Mouse (Mus musculus) CD4-positive, CD25-positive, alpha-beta regulatory T cell (primary cell): ENCODE data around the gene Bhmt. TPM values are rescaled to one million over a fixed set of nuclear protein-coding genes. Genes with fewer than 3 reads are reported as not detected.

ENCODE experiments used
- polyA plus RNA-seq: library from polyadenylated mRNA; unstranded; fragments of 100-300 nt; shearing (Covaris generic); gene quantifications from one replicate; pipeline ENCODE4 v1.2.1, GENCODE M21; 2017

The Bhmt gene
- polyA plus RNA-seq: 0.10 TPM

DNA sequence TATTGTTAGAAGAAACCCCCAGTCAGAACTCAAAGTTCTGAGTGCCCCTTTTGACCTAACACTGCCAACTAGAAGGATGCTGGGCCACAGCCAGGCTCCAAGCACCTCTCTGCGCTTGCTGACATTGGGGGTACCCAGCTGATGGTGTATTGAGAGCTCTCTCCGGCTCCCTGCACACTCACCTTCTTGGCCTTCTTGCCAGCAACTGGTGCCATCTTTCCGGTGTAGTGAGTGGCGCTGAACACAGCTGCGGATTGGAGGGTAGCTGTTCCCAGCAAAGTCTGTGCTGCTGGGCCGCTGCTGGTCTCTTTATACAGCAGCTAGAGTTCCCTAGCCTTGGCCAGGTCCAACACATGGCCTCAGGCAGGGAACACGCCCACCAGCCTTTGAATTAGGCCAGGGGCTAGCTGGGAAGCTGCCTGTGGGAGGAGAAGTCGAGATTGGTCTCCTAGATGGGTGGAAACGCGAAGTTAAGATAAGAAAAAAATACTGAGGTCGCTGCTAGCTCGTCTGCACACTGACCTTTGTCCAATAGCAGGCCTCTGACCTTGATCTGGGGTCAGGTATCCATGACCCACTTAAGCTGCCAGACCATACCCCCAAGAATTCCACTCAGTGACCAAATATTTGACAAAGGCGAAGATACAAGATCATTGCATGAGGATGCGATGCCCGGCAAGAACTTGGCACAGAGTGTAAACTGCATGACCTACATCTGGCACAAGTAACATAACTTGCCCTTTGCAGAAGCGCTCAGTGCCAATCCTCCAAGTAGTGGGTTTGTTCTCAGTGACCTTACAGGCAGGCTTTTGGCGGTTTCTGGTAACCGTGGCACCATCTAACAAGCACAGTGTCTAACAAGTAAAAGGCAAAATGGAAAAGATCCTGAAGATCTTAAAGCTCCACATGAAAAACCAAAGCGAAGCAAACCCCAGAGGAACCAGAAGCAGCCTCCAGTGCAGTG, at the start of gene Bhmt:
Gene Bhmt (minus strand): TSS at position 680 of the 964 bp plus-strand sequence.

DNA sequence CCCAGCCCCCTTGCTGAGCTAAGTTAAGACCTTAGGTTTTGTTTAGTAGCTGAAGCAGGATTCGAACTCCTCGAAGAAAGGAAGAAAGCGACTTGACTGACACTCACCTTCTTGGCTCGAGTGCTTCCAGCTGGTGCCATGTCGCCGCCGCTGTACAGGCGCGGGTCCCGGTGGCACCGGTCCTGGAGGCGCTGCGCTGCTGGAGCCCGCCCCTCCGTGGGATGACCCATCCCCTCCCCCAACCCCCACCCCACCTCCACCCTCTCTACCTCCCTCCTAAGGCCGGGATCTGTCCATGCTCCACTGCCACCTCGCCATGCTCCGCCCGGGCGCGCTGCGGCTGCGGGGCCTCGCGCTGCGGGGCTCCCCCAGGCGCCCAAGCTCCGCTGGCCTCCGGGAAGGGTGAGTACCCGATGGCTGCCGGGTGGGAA, 36.4 kb upstream of the Bhmt start, which contains the start of the genes Bhmt2 and Dmgdh:
Gene Bhmt2 (minus strand): TSS at position 172 of the 431 bp plus-strand sequence.
Gene Dmgdh (plus strand): TSS at position 303 of the 431 bp plus-strand sequence.

Other genes starting within 250 kb of the Bhmt start
- 25.9 TPM for gene Jmy, start 138.2 kb downstream of the Bhmt start, polyA plus RNA-seq
- not detected for gene Bhmt2, start 36.3 kb upstream of the Bhmt start, polyA plus RNA-seq
- not detected for gene Dmgdh, start 36.5 kb upstream of the Bhmt start, polyA plus RNA-seq
- gene Arsb, start 133.7 kb upstream of the Bhmt start, polyA plus RNA-seq: 22.0 TPM